Mouse (Mus musculus) kidney, adult 2 months (tissue): ENCODE data around the gene Sbf2.

Source experiments
- CTCF ChIP-seq: fragments of 200-500 bp; conservative IDR thresholded peaks from 2 replicates; pipeline ENCODE4 v1.5.1; 2011; ENCODE audit warnings: low read depth, mild to moderate bottlenecking, control low read depth, low read length, moderate library complexity, mixed read lengths; ENCODE audit not compliant: insufficient read depth, insufficient read length
- POLR2A ChIP-seq: fragments of 200-500 bp; IDR thresholded peaks from one replicate; pipeline ENCODE4 v1.6.1; 2011; ENCODE audit warnings: low read depth, low read length, control low read depth

GRCm38 (mm10) chr7:110361516-110361915 is 253.2 kb downstream of the Sbf2 start:
- TF ChIP-seq CTCF (no peak), POLR2A (no peak)
